Mouse (Mus musculus) liver, embryonic 15.5 days (tissue): ENCODE measurements around the gene Gm49352. TPM values are rescaled to one million over a fixed set of nuclear protein-coding genes. Genes with fewer than 3 reads are reported as not detected.
"Not testable (repeated sequence)": the region's sequence is repeated elsewhere in the genome, so short reads cannot be mapped to it uniquely, and the experiment has no call there.

Source experiments
- ATAC-seq: fragments of 200-750 bp; cut with Nextera tagmentation; 2 replicates; pipeline ENCODE4 v1.8.0; 2017; ENCODE audit warnings: moderate number of reproducible peaks, mild to moderate bottlenecking, moderate library complexity; ENCODE audit not compliant: insufficient read depth
- H3K27ac ChIP-seq: fragments of 300-500 bp; sonication (generic); replicated peaks from 2 replicates; pipeline ENCODE4 v1.5.1; 2015; ENCODE audit warnings: mild to moderate bottlenecking, inconsistent platforms
- H3K27me3 ChIP-seq: fragments of 300-500 bp; sonication (generic); 2 replicates; pipeline ENCODE4 v1.6.1; 2015; ENCODE audit warnings: mild to moderate bottlenecking, inconsistent platforms
- H3K36me3 ChIP-seq: fragments of 300-500 bp; sonication (generic); replicated peaks from 2 replicates; pipeline ENCODE4 v1.6.1; 2015; ENCODE audit warnings: moderate library complexity, mild to moderate bottlenecking, inconsistent platforms
- H3K4me1 ChIP-seq: fragments of 300-500 bp; sonication (generic); replicated peaks from 2 replicates; pipeline ENCODE4 v1.6.1; 2015; ENCODE audit warnings: inconsistent platforms
- H3K4me2 ChIP-seq: fragments of 300-500 bp; sonication (generic); 2 replicates; pipeline ENCODE4 v1.6.1; 2015; ENCODE audit warnings: moderate library complexity, mild to moderate bottlenecking, inconsistent platforms
- H3K4me3 ChIP-seq: fragments of 300-500 bp; sonication (generic); replicated peaks from 2 replicates; pipeline ENCODE4 v1.5.1; 2015; ENCODE audit warnings: mild to moderate bottlenecking, inconsistent platforms
- H3K9ac ChIP-seq: fragments of 300-500 bp; sonication (generic); 2 replicates; pipeline ENCODE4 v1.6.1; 2015; ENCODE audit warnings: moderate library complexity, mild to moderate bottlenecking, inconsistent platforms
- H3K9me3 ChIP-seq: fragments of 300-500 bp; sonication (generic); replicated peaks from 2 replicates; pipeline ENCODE4 v1.6.1; 2016; ENCODE audit warnings: inconsistent platforms
- whole genome bisulfite sequencing: fragments of 180-500 bp; shearing (Covaris S2); methylation state at CpG from one replicate; pipeline ENCODE4 v1.1.7; 2015; ENCODE audit warnings: mixed read lengths; ENCODE audit not compliant: insufficient replicate concordance; 5-methylcytosine and 5-hydroxymethylcytosine counted together
- polyA plus RNA-seq: library from polyadenylated mRNA; unstranded; fragments of >200 nt; fragmentation: Nextera tagmentation; extraction: Ambion mirVana; gene quantifications from 2 replicates; pipeline ENCODE4 v1.2.1, GENCODE M21; 2015

Gm49352 gene
- not detected in 2 replicates for polyA plus RNA-seq

- H3K4me1 ChIP-seq, ATAC-seq, H3K36me3 ChIP-seq, H3K9ac ChIP-seq, H3K4me2 ChIP-seq, H3K9me3 ChIP-seq, H3K27me3 ChIP-seq, H3K27ac ChIP-seq, H3K4me3 ChIP-seq: not testable (repeated sequence)
- 20% methylated on average over 1 of the region's 1 CpGs for WGBS
Observed at GRCm38 (mm10) chr13:61568074-61568473, at the start of gene Gm49352. TSS of gene Gm49352 (minus strand) at chr13:61568174.

GRCm38 (mm10) chr13:61570027-61570426 is 2.1 kb upstream of the Gm49352 start, which contains the start of gene Cts3:
TSS of gene Cts3 (minus strand) at chr13:61570127.
- Histone ChIP-seq H3K4me1 (no peaks in the 10 kb centered on the region), H3K4me3 (no peak within 1 kb of the TSS), H3K9ac (no peak within 1 kb of the TSS), H3K9me3 (0 out of 2 replicates have a peak, but pooled peaks cover 2% of the 10 kb centered on the region), H3K4me2 (no peak within 1 kb of the TSS), H3K36me3 (no peaks in the 10 kb centered on the region), H3K27ac (no peak within 1 kb of the TSS), H3K27me3 (no peaks in the 10 kb centered on the region)
- no peak for ATAC-seq

- Histone ChIP-seq H3K9ac (no peak within 1 kb of the TSS), H3K4me2 (no peak within 1 kb of the TSS), H3K27me3 (no peaks in the 10 kb centered on the region), H3K9me3 (no peaks in the 10 kb centered on the region), H3K36me3 (no peaks in the 10 kb centered on the region), H3K4me1 (no peaks in the 10 kb centered on the region), H3K4me3 (no peak within 1 kb of the TSS), H3K27ac (no peak within 1 kb of the TSS)
- no peak for ATAC-seq
- WGBS, result 45% methylated on average over 4 of the region's 4 CpGs
Observed at GRCm38 (mm10) chr13:61541631-61542030, 26.3 kb downstream of the Gm49352 start, which contains the start of gene Ctsm. TSS of gene Ctsm (minus strand) at chr13:61541839.

Other genes with a start within 250 kb of the Gm49352 start
- not detected in 2 replicates for gene Cts7, start 210.0 kb downstream of the Gm49352 start, polyA plus RNA-seq
- gene Ctsm, start 26.3 kb downstream of the Gm49352 start, polyA plus RNA-seq, result not detected in 2 replicates
- not detected in 2 replicates for gene Cts3, start 2.0 kb upstream of the Gm49352 start, polyA plus RNA-seq